Mouse (Mus musculus) myocyte (in vitro differentiated cells): ENCODE results near the gene Rnasel. TPM values are rescaled to one million over a fixed set of nuclear protein-coding genes. Genes with fewer than 3 reads are reported as not detected.

ENCODE experiments used
- H3K27me3 ChIP-seq: one replicate; pipeline ENCODE4 v1.6.1; 2011; ENCODE audit not compliant: control insufficient read depth, insufficient read depth, insufficient read length
- H3K36me3 ChIP-seq: one replicate; pipeline ENCODE4 v1.6.1; 2011; ENCODE audit not compliant: control insufficient read depth, insufficient read depth
- H3K4me2 ChIP-seq: one replicate; pipeline ENCODE4 v1.6.1; 2011; ENCODE audit warnings: low read depth, control low read depth
- H3K4me3 ChIP-seq: one replicate; pipeline ENCODE4 v1.5.1; 2011; ENCODE audit warnings: mild to moderate bottlenecking, control low read depth, moderate library complexity
- H3K79me2 ChIP-seq: one replicate; pipeline ENCODE4 v1.6.1; 2011; ENCODE audit not compliant: control insufficient read depth, insufficient read depth
- H3ac ChIP-seq: one replicate; pipeline ENCODE4 v1.6.1; 2011; ENCODE audit not compliant: control insufficient read depth, insufficient read length
- CEBPB ChIP-seq: IDR thresholded peaks from 2 replicates; pipeline ENCODE4 v1.6.1; 2011; ENCODE audit warnings: mild to moderate bottlenecking, moderate library complexity; ENCODE audit not compliant: poor library complexity, insufficient read depth, severe bottlenecking
- E2F4 ChIP-seq: IDR thresholded peaks from one replicate; pipeline ENCODE4 v1.6.1; 2011; ENCODE audit warnings: mild to moderate bottlenecking, control low read depth, moderate library complexity; ENCODE audit not compliant: insufficient read depth
- MAX ChIP-seq: IDR thresholded peaks from one replicate; pipeline ENCODE4 v1.6.1; 2011; ENCODE audit warnings: low read depth, mild to moderate bottlenecking, control low read depth
- MYOD1 ChIP-seq, 3 experiments: IDR thresholded peaks; one replicate each; pipeline ENCODE4 v1.6.1; 2011; ENCODE audit warnings: control low read depth in 2 of 3, low read depth in 2 of 3, mild to moderate bottlenecking in 2 of 3, moderate library complexity in 1 of 3; ENCODE audit not compliant: insufficient read length in 2 of 3, control insufficient read depth in 1 of 3
- MYOG ChIP-seq, 3 experiments: IDR thresholded peaks; one replicate each; pipeline ENCODE4 v1.6.1; 2011; ENCODE audit warnings: control low read depth in 2 of 3, low read depth in 2 of 3, mild to moderate bottlenecking in 2 of 3; ENCODE audit not compliant: insufficient read length in 2 of 3, control insufficient read depth in 1 of 3, insufficient read depth in 1 of 3
- POLR2AphosphoS2 ChIP-seq: IDR thresholded peaks from one replicate; pipeline ENCODE4 v1.6.1; 2011; ENCODE audit warnings: low read depth, control low read depth; ENCODE audit not compliant: insufficient read length
- TCF12 ChIP-seq: IDR thresholded peaks from one replicate; pipeline ENCODE4 v1.6.1; 2011; ENCODE audit warnings: mild to moderate bottlenecking, control low read depth; ENCODE audit not compliant: poor library complexity, insufficient read depth, severe bottlenecking
- USF1 ChIP-seq: IDR thresholded peaks from one replicate; pipeline ENCODE4 v1.6.1; 2011; ENCODE audit warnings: low read depth, mild to moderate bottlenecking, control low read depth, moderate library complexity
- polyA plus RNA-seq: library from polyadenylated mRNA; unstranded; fragments of >200 nt; fragmentation: generic; extraction: Trizol; gene quantifications from one replicate; pipeline ENCODE4 v1.2.1, GENCODE M21; 2012; ENCODE audit warnings: missing spikeins

Gene Rnasel
- polyA plus RNA-seq, 1 experiment = 0.11 TPM

- Histone ChIP-seq H3K4me3 (no peak overlapping the region), H3K79me2 (no peaks in the 10 kb centered on the region), H3ac (no peak overlapping the region), H3K36me3 (no peaks in the 10 kb centered on the region), H3K4me2 (no peak overlapping the region), H3K27me3 (peaks cover 8% of the 10 kb centered on the region)
- TF ChIP-seq USF1 (no peak), MYOD1 (IDR thresholded peaks at IDR 0.05; ENCODE audit: control insufficient read depth in 1 of 3, insufficient read length in 2 of 3, low read depth in 2 of 3) (no peak), MAX (no peak)
These were observed 54.3 kb downstream of the Rnasel start for GRCm38 (mm10) chr1:153803530-153803929.

- Histone ChIP-seq H3K4me2 (no peak overlapping the region), H3K27me3 (peaks cover 14% of the 10 kb centered on the region), H3K4me3 (no peak overlapping the region), H3ac (no peak overlapping the region), H3K79me2 (no peaks in the 10 kb centered on the region), H3K36me3 (no peaks in the 10 kb centered on the region)
- TF ChIP-seq MAX (no peak), E2F4 (no peak), USF1 (no peak), CEBPB (no peak), TCF12 (no peak), MYOD1 (IDR thresholded peaks at IDR 0.05; ENCODE audit: control insufficient read depth in 1 of 3, insufficient read length in 2 of 3, low read depth in 2 of 3) (no peak), MYOG (IDR thresholded peaks at IDR 0.05; ENCODE audit: control insufficient read depth in 1 of 3, insufficient read depth in 1 of 3, insufficient read length in 2 of 3, low read depth in 2 of 3) (no peak), POLR2AphosphoS2 (no peak)
These were observed 58.3 kb downstream of the Rnasel start for GRCm38 (mm10) chr1:153807390-153807993.

Other genes with a start within 250 kb of the Rnasel start
- gene Npl, start 199.4 kb upstream of the Rnasel start, polyA plus RNA-seq = 0.37 TPM
- gene Rgs8, start 96.4 kb upstream of the Rnasel start, polyA plus RNA-seq = 0.16 TPM
- gene Rgs16, start 9.1 kb upstream of the Rnasel start, polyA plus RNA-seq = 6.5 TPM
- not detected for gene Rgsl1, start 94.7 kb downstream of the Rnasel start, polyA plus RNA-seq
- gene Teddm1b, start 124.9 kb downstream of the Rnasel start, polyA plus RNA-seq = 0.01 TPM
- not detected for gene Teddm1a, start 142.3 kb downstream of the Rnasel start, polyA plus RNA-seq
- 37.6 TPM for gene Glul, start 150.5 kb downstream of the Rnasel start, polyA plus RNA-seq
- gene Teddm2, start 150.8 kb downstream of the Rnasel start, polyA plus RNA-seq = 0.20 TPM